Mouse (Mus musculus) megakaryocyte, embryonic 14.5 days (primary cell): Measurements from ENCODE around the gene Slfn1.

Experiments
- FLI1 ChIP-seq: IDR thresholded peaks from 2 replicates; pipeline ENCODE4 v1.6.1; 2012; ENCODE audit warnings: low read length, inconsistent platforms, mixed read lengths
- GATA1 ChIP-seq: IDR thresholded peaks from 3 replicates; pipeline ENCODE4 v1.6.1; 2012; ENCODE audit warnings: mixed read lengths, low read length, inconsistent platforms, borderline replicate concordance

DNA sequence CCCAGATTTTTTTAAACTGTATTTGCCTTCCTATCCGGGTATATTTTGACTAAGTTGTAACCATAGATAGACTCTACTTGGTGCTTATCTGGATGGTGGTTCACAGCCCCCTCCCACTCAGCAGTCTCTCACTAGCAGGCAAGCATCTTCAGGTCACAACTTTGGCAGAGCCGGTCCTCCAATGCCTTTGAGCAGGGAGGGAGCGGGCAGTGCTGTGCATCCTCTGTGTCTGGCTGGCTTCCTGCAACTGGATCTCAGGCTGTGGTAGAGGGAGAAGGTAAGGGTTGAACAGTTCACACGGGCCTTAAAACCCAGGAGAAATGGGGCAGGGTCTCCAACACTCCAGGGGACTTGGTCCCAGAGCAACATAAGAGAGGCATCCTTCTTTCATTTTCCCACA is 6.5 kb downstream of the Slfn1 start:
- no peak for TF ChIP-seq FLI1
- no peak for TF ChIP-seq GATA1
